12 mouse cellular contexts compared by ENCODE assay signal in genomic region chr6:88800735-88801134, GRCm38 (mm10). TPM values are rescaled to one million over a fixed set of nuclear protein-coding genes. Genes with fewer than 3 reads are reported as not detected.
A peak's percentile ranks its signal among the peaks of the same experiment; 100 is the strongest.
DNase-seq lines count a peak whose midpoint lies in the region; ATAC-seq and TF ChIP-seq lines count a peak whose summit lies in the region.
"Had no signal": no experiment of that assay in that cellular context is flagged by ENCODE, and none has a peak within 500 bp of the region (broad histone marks: within the 10 kb centered on the region; RNA-seq: fewer than 3 reads in every experiment).

No protein-coding gene starts in this region.

- H3K9me3 ChIP-seq in heart, postnatal 0 days (replicated peaks; ENCODE audit: control insufficient read depth, low read length): no peaks in the 10 kb centered on the region
- H3K9me3 ChIP-seq: G1E; limb, embryonic 15.5 days had no signal

- TF ChIP-seq CTCF in gastrocnemius, adult 2 months (IDR thresholded peaks at IDR 0.05): no peak
- no peak for TF ChIP-seq CTCF in layer of hippocampus, adult 2 months (conservative IDR thresholded peaks at IDR 0.05)
- no peak for TF ChIP-seq CTCF in cerebellum, adult 2 months (IDR thresholded peaks at IDR 0.05; ENCODE audit: borderline replicate concordance, insufficient read depth, low read depth, low read length)
- TF ChIP-seq CTCF in heart, postnatal 0 days (IDR thresholded peaks at IDR 0.05; ENCODE audit: low read depth): no peak

- no peaks in the 10 kb centered on the region for H3K36me3 ChIP-seq in heart, postnatal 0 days (replicated peaks; ENCODE audit: control insufficient read depth, insufficient read depth, low read length)
- H3K36me3 ChIP-seq: G1E; limb, embryonic 15.5 days had no signal

- peak; percentile 29 for DNase-seq in gastrocnemius, adult 2 months
- DNase-seq in gastrocnemius, postnatal 36 days: no peak
- DNase-seq in layer of hippocampus, adult 2 months (ENCODE audit: low spot score in 2 of 2): no peak
- no peak for DNase-seq in layer of hippocampus, postnatal 14 days (ENCODE audit: low spot score in 2 of 2)
- DNase-seq in cerebellum, adult 2 months: peak; percentile 90 to 96
- no peak for DNase-seq in heart, postnatal 0 days (ENCODE audit: low spot score)
- DNase-seq in left cerebral cortex, postnatal 36 days (ENCODE audit: low spot score in 2 of 2): no peak
- no peak for DNase-seq in left cerebral cortex, adult 9 months (ENCODE audit: low spot score in 2 of 2)

- H3K27me3 ChIP-seq in cerebellum, adult 2 months (ENCODE audit: control insufficient read depth, insufficient read depth, low read length): no peaks in the 10 kb centered on the region
- no peaks in the 10 kb centered on the region for H3K27me3 ChIP-seq in heart, postnatal 0 days (ENCODE audit: control insufficient read depth, insufficient read depth, low read length)
- H3K27me3 ChIP-seq: limb, embryonic 15.5 days had no signal

- no peak for TF ChIP-seq POLR2A in cerebellum, adult 2 months (IDR thresholded peaks at IDR 0.05; ENCODE audit: borderline replicate concordance, insufficient read depth, low read length)

- H3K9ac ChIP-seq in heart, postnatal 0 days (replicated peaks; ENCODE audit: low read depth, low read length): no peak overlapping the region
- H3K9ac ChIP-seq: limb, embryonic 15.5 days had no signal

- TF ChIP-seq EP300 in heart, postnatal 0 days (IDR thresholded peaks at IDR 0.05; ENCODE audit: low read depth): no peak

- H3K4me3 ChIP-seq in gastrocnemius, adult 2 months: no peak overlapping the region
- H3K4me3 ChIP-seq in layer of hippocampus, adult 2 months: no peak overlapping the region
- H3K4me3 ChIP-seq in cerebellum, adult 2 months (replicated peaks; ENCODE audit: insufficient read depth, low read depth, low read length): no peak overlapping the region
- no peak overlapping the region for H3K4me3 ChIP-seq in heart, postnatal 0 days (ENCODE audit: low read depth, low read length)
- H3K4me3 ChIP-seq: limb, embryonic 15.5 days had no signal

- 9% methylated on average over 3 of the region's 3 CpGs for WGBS in cerebellum, adult 2 months
- WGBS in heart, postnatal 0 days: 16% methylated on average over 3 of the region's 3 CpGs

- peak; percentile 48 for ATAC-seq in heart, postnatal 0 days (ENCODE audit: insufficient read depth, low read depth)
- ATAC-seq: activated CD4-positive, CD25-positive, alpha-beta regulatory T cell, adult 4 months; inflammation-experienced regulatory T-cells, adult 6 months had no signal

- intact Hi-C loops in gastrocnemius, adult 2 months (cut with DNase I): no loop called here
- intact Hi-C loops in gastrocnemius, postnatal 36 days (cut with DNase I): no loop called here
- intact Hi-C loops in left cerebral cortex, postnatal 36 days (cut with DNase I): no loop called here

- peak overlapping the region; percentile 40 for H3K27ac ChIP-seq in gastrocnemius, adult 2 months
- H3K27ac ChIP-seq in layer of hippocampus, adult 2 months: peak overlapping the region; percentile 36; the same call in 1 of the 2 replicates
- H3K27ac ChIP-seq in cerebellum, adult 2 months (ENCODE audit: insufficient read depth, low read length): peak overlapping the region; percentile 54
- H3K27ac ChIP-seq in heart, postnatal 0 days (ENCODE audit: low read depth): no peak overlapping the region
- H3K27ac ChIP-seq: limb, embryonic 15.5 days had no signal

- H3K4me2 ChIP-seq in heart, postnatal 0 days (ENCODE audit: low read depth, low read length): no peak overlapping the region
- H3K4me2 ChIP-seq: limb, embryonic 15.5 days had no signal

- H3K4me1 ChIP-seq in cerebellum, adult 2 months (ENCODE audit: control insufficient read depth, insufficient read depth, low read length): peaks cover 47% of the 10 kb centered on the region
- H3K4me1 ChIP-seq in heart, postnatal 0 days (ENCODE audit: control insufficient read depth, insufficient read depth): peaks cover 10% of the 10 kb centered on the region; the same call in 1 of the 2 replicates

RNA-seq across cellular contexts. Expression of gene Abtb1, which starts 41.0 kb away (rescaled TPM):
- total RNA-seq in gastrocnemius, adult 2 months (2021): 10 to 100 TPM; 16.9 to 22.7 TPM
- total RNA-seq in gastrocnemius, postnatal 36 days (2021): 10 to 100 TPM; 19.2 to 21.0 TPM
- 10 to 100 TPM; 33.4 to 37.1 TPM for total RNA-seq in layer of hippocampus, adult 2 months (2021)
- total RNA-seq in layer of hippocampus, postnatal 14 days (2021): 10 to 100 TPM; 25.8 to 32.1 TPM
- 116 TPM in 2 replicates for polyA plus RNA-seq in cerebellum, adult 2 months (2012; rRNA removed)
- 63.9 and 88.0 TPM in 2 replicates for total RNA-seq in heart, postnatal 0 days (2014; rRNA removed; ENCODE audit: low replicate concordance)
- polyA plus RNA-seq in heart, postnatal 0 days (2015; fragmentation: Nextera tagmentation; extraction: Ambion mirVana): 29.1 and 36.6 TPM in 2 replicates
- total RNA-seq in left cerebral cortex, postnatal 36 days (2021): 10 to 100 TPM; 43.4 to 45.9 TPM

Comparison
In these comparisons a context has a peak if more than half of its experiments do, and no peak if none do; other contexts are left out.
1. DNase-seq: peak in gastrocnemius, adult 2 months (single experiment) and cerebellum, adult 2 months (2 of 2); none in gastrocnemius, postnatal 36 days (0 of 2), layer of hippocampus, adult 2 months (0 of 2), layer of hippocampus, postnatal 14 days (0 of 2), heart, postnatal 0 days (single experiment), left cerebral cortex, postnatal 36 days (0 of 2) and left cerebral cortex, adult 9 months (0 of 2).